In genomic region chr5:85896452-85896851, GRCm38 (mm10) we compare ENCODE assay signal across 22 mouse cellular contexts.
DNase-seq lines count a peak whose midpoint lies in the region; ATAC-seq lines count a peak whose summit lies in the region.
"Had no signal": no experiment of that assay in that cellular context is flagged by ENCODE, and none has a peak within 500 bp of the region (broad histone marks: within the 10 kb centered on the region; RNA-seq: fewer than 3 reads in every experiment).

No protein-coding gene starts in this region.

- no peak overlapping the region for H3K4me2 ChIP-seq in forebrain, embryonic 14.5 days (ENCODE audit: low read length)
- no peak overlapping the region for H3K4me2 ChIP-seq in forebrain, embryonic 11.5 days (ENCODE audit: low read depth, low read length, severe bottlenecking)
- H3K4me2 ChIP-seq: heart, embryonic 13.5 days; hindbrain, embryonic 15.5 days; kidney, embryonic 15.5 days had no signal

- H3K27me3 ChIP-seq in forebrain, embryonic 14.5 days (replicated peaks; ENCODE audit: control insufficient read depth, insufficient read depth, low read length) = no peaks in the 10 kb centered on the region
- H3K27me3 ChIP-seq in forebrain, embryonic 11.5 days (ENCODE audit: control insufficient read depth, insufficient read depth, low read length) = no peaks in the 10 kb centered on the region
- H3K27me3 ChIP-seq: heart, embryonic 13.5 days; hindbrain, embryonic 15.5 days; kidney, embryonic 15.5 days; Patski had no signal

- no peak overlapping the region for H3K27ac ChIP-seq in forebrain, embryonic 14.5 days (ENCODE audit: low read depth, low read length)
- no peak overlapping the region for H3K27ac ChIP-seq in forebrain, embryonic 11.5 days (ENCODE audit: low read depth, low read length)
- H3K27ac ChIP-seq: heart, embryonic 13.5 days; hindbrain, embryonic 15.5 days; kidney, embryonic 15.5 days; limb, embryonic 10.5 days had no signal

- WGBS in forebrain, embryonic 14.5 days = 87% methylated on average over 6 of the region's 6 CpGs
- WGBS in forebrain, embryonic 11.5 days = 88% methylated on average over 6 of the region's 6 CpGs

- H3K4me3 ChIP-seq in forebrain, embryonic 14.5 days (ENCODE audit: low read depth, low read length) = no peak overlapping the region
- H3K4me3 ChIP-seq in forebrain, embryonic 11.5 days (ENCODE audit: low read depth, low read length) = no peak overlapping the region
- H3K4me3 ChIP-seq: erythroblast, embryonic 14.5 days; heart, embryonic 13.5 days; hindbrain, embryonic 15.5 days; kidney, embryonic 15.5 days; limb, embryonic 10.5 days had no signal

- no peak for ATAC-seq in forebrain, embryonic 14.5 days
- ATAC-seq in forebrain, embryonic 11.5 days (replicated peaks; ENCODE audit: low FRiP score) = no peak
- ATAC-seq: intestine, postnatal 0 days; liver, postnatal 0 days; Patski had no signal

- H3K36me3 ChIP-seq in forebrain, embryonic 14.5 days (ENCODE audit: control insufficient read depth, insufficient read depth, low read length) = no peaks in the 10 kb centered on the region
- H3K36me3 ChIP-seq in forebrain, embryonic 11.5 days (ENCODE audit: control insufficient read depth, insufficient read depth, low read length) = no peaks in the 10 kb centered on the region
- H3K36me3 ChIP-seq: heart, embryonic 13.5 days; hindbrain, embryonic 15.5 days; kidney, embryonic 15.5 days; limb, embryonic 10.5 days had no signal

- no peaks in the 10 kb centered on the region for H3K4me1 ChIP-seq in forebrain, embryonic 14.5 days (ENCODE audit: control insufficient read depth, insufficient read depth, low read length)
- no peaks in the 10 kb centered on the region for H3K4me1 ChIP-seq in forebrain, embryonic 11.5 days (replicated peaks; ENCODE audit: control insufficient read depth, insufficient read depth, low read length)
- H3K4me1 ChIP-seq: heart, embryonic 13.5 days; hindbrain, embryonic 15.5 days; kidney, embryonic 15.5 days; limb, embryonic 10.5 days had no signal

- no peak overlapping the region for H3K9ac ChIP-seq in forebrain, embryonic 14.5 days (ENCODE audit: low read length)
- no peak overlapping the region for H3K9ac ChIP-seq in forebrain, embryonic 11.5 days (ENCODE audit: low read length)
- H3K9ac ChIP-seq: heart, embryonic 13.5 days; hindbrain, embryonic 15.5 days; kidney, embryonic 15.5 days; liver, postnatal 0 days had no signal

- peak; percentile 10 for DNase-seq in forebrain, embryonic 14.5 days (ENCODE audit: low spot score)
- no peak for DNase-seq in forebrain, embryonic 11.5 days (ENCODE audit: low spot score)
- DNase-seq in layer of hippocampus, postnatal 10 days (ENCODE audit: low spot score in 2 of 2) = peak; percentile 16 to 37
- no peak for DNase-seq in layer of hippocampus, postnatal 25 days (ENCODE audit: extremely low spot score in 1 of 2, low spot score in 1 of 2)
- peak; percentile 32 for DNase-seq in Muller cell, postnatal 12 days (ENCODE audit: inconsistent ontology term)
- peak; percentile 36 for DNase-seq in brain, adult 2 months (ENCODE audit: low read depth, low spot score)
- DNase-seq in right cerebral cortex, postnatal 14 days = no peak
- DNase-seq: adrenal gland, adult 8-10 months; gastrocnemius, postnatal 10 days; heart, adult 11 months; kidney, postnatal 4 days; liver, postnatal 0 days; lung, postnatal 4 days; right cerebral cortex, adult 18-20 months; thymus, postnatal 25 days had no signal

- no peaks in the 10 kb centered on the region for H3K9me3 ChIP-seq in forebrain, embryonic 14.5 days (replicated peaks; ENCODE audit: control insufficient read depth, low read length)
- H3K9me3 ChIP-seq in forebrain, embryonic 11.5 days (ENCODE audit: control insufficient read depth, low read length) = no peaks in the 10 kb centered on the region
- H3K9me3 ChIP-seq: heart, embryonic 13.5 days; hindbrain, embryonic 15.5 days; kidney, embryonic 15.5 days; limb, embryonic 10.5 days had no signal

Comparison
In these comparisons a context has a peak if more than half of its experiments do, and no peak if none do; other contexts are left out.
1. DNase-seq: peak in forebrain, embryonic 14.5 days (single experiment), layer of hippocampus, postnatal 10 days (2 of 2), Muller cell, postnatal 12 days (single experiment) and brain, adult 2 months (single experiment); none in forebrain, embryonic 11.5 days (single experiment), layer of hippocampus, postnatal 25 days (0 of 2) and right cerebral cortex, postnatal 14 days (single experiment).